Mouse (Mus musculus): Measurements from ENCODE around the gene Mum1. TPM values are rescaled to one million over a fixed set of nuclear protein-coding genes. Genes with fewer than 3 reads are reported as not detected.

Mum1 gene
- total RNA-seq (2021), result 10 to 100 TPM; 22.8 to 26.7 TPM

DNA sequence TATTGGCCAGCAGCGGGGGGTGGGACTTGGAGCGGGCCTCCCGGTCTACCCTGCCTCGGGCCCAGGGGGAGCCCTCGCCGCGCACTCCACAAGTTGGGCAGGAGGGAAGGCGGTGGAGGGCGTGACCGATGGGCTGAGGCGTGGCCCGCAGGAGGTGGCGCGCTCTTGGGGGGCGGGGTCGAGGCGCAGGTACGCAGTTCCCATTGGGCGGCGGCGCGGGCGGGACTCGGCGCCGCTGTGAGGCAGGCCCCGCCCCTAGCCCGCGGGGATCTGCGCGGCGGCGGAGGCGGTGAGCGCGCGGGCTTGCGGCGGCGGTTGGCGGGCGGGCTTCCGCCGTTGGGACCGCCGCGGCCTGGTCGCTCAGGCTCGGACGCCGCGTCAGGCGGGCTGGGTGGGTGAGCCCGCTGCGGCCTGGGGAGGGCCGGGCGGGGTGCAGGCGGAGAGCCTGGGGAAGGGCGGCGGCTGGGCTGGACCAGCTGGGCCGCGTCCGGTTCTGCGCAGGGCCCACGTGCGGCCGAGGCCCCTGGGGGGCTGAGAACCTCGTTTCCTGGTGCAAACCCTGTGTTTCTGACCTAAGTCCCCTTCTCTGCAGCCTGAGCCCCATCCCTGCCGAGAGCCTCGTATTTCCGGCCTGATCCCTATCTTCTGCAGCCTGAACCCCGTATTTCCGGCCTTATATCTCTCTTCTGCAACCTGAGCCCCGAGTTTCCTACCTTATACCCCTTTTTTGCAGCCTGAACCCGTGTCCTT lies at the start of gene Mum1:
Gene Mum1 (plus strand): TSS at position 19 of the 750 bp plus-strand sequence.
- DNase-seq, result peak; percentile 99

GRCm38 (mm10) chr10:80177441-80178279 lies 48.6 kb upstream of the Mum1 start:
- DNase-seq, result no peak

DNA sequence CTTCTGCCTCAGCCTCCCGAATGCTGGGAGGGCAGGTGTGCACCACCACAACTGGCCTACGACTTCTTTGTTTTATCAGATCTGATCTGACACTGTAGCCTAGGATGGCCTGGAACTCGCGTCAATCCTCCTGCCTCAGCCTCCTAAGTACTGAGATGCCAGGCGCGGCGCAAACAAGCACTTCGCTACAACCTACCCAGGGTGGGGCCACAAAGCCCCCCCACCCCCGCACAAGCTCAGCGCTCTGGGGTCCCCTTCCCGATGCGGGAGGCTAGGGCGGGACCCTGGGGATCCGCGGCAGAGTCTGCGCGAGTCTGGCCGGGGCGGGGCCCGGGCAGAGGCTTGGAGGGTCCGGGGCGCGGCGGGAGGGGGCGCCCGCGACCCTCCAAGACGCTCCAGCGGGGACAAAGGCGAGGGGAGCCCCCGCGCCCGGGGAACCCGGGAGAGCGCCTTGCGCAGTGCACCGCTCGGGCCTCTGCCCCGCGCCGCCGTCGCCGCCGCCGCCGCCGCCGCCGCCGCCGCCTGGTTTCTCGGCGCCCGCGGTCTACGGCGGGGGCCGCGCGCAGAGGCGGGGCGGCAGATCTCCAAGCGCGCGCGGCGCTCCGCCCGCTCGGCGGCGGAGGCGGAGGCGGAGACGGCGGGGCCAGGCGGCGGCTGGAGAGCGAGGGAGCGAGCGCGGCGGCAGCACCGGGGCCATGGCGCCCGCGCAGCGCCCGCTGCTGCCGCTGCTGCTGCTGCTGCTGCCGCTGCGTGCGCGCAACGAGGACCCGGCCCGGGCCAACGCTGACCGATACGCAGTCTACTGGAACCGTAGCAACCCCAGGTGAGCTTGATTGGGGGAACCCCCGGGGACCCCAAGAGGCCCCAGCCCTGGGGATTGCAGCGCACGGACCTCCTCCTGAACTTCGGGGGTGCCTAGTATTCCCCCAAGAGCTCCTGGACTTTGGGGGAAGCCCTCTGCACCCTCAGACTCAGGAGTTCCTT lies 46.9 kb upstream of the Mum1 start, which contains the start of gene Efna2:
Gene Efna2 (plus strand): TSS at position 415 of the 984 bp plus-strand sequence.
- peak; percentile 52 for DNase-seq

- no peak for DNase-seq
Measured at GRCm38 (mm10) chr10:80180288-80180687, 45.9 kb upstream of the Mum1 start.

DNA sequence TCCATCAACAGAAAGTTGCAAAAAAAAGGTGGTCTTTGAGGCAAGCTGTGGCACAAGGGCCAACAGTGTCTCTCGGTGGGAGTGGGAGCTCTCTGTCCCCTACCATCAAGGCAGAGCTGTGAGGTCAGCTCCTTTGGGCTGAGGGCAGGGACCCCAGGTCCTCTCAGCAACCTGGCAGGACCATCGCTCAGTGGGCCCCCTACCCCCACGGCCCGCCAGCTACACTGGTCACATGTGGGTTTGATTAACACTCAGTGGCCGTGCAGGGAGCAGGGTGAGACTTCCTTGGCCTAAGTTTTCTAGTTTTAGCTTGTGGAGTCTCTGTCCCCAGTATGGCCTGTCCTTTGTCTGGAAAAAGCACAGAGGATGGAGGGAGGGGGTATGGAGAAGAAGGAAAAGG lies 45.4 kb upstream of the Mum1 start:
- DNase-seq, result no peak

DNA sequence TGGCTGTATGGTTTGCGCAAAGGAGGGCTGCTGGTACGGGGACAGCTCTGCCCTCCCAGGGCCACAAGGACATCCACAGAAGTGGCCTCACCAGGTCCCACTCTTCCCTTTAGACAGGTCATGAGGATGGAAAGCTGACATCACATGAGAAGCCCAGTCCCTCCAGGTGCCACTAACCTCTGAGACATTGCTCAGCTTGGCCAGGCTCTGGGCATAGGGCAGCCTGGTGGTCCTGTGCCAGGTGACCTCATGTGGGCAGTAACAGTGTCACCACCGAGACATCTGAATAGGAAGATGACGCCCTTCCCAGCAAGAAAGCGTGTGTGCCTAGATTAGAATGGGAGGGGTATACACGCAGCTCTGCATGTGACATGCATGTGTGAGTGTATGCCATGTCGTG lies 43.7 kb upstream of the Mum1 start:
- DNase-seq, result no peak

GRCm38 (mm10) chr10:80186649-80187048 lies 39.6 kb upstream of the Mum1 start:
- DNase-seq, result no peak

DNA sequence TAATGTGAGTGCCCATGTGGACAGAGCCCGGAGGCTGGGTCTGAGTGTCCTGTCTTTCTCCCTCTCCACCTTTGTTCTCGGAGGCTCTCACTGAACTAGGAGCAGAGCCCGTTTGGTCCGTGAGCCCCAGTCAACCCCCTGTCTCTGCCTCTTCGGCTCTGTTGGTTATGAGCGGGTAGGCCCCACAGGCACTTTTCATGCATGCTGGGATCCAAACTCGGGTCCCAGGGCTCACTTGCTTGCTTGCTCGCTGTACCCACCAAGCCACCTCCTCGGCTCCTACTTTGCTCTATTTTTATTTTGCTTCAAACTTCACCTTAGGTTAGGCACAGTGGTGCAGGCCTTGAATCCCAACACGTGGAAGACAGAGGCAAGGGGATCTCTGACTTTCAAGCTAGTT lies 38.5 kb upstream of the Mum1 start:
- no peak for DNase-seq

- no peak for DNase-seq
Measured at GRCm38 (mm10) chr10:80188453-80189024, 37.7 kb upstream of the Mum1 start.

- DNase-seq, result no peak
Measured at GRCm38 (mm10) chr10:80189999-80190398, 36.2 kb upstream of the Mum1 start.

DNA sequence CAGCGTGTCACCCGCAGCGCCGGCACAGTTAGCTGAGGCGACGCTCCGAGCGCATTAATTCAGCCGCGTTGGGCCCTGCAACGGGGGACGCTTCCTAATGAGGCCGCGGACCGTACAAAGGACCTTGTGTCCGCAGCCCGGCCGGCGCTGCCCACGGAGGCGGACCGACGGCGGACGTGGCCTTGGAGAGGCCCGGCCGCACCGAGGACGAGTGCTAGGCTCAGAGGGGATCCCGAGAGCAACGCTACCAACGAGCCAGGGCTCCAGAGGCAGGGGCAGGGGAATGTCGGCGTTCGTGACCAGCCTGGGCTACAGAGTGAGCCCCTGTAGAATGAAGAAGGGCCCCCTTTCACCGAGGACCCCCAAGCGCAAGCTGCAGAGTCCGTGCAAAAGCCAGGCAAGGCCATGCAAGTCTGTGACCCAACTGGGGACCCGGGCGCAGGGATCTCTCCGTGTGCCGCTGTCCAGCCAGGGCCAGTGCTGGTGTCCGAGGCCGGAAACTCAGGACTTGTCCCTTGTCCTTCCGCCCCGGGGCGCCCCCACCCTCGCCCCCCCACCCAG lies 35.7 kb upstream of the Mum1 start:
- DNase-seq, result peak; percentile 54

- DNase-seq, result no peak
Measured at GRCm38 (mm10) chr10:80193976-80194375, 32.3 kb upstream of the Mum1 start.

DNA sequence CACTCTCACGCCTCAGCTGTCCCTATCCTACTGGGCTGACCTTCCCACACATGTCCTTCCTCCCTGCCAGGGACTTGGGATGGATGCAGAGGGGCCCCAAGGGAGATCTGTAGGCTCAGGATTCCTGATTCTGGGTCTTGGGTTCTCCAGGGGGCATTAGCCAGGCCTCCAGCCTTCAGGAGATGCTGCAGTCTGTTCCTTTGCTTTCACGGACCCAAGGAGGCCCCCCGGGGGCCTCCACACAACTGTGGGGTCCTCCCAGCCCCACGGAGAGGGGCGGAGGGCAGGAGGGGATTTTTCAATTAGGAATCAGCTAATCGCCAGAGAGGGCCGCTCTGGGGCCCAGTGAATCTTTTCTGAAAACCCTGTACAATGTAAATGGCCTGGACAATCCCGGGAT lies 31.8 kb upstream of the Mum1 start:
- no peak for DNase-seq

GRCm38 (mm10) chr10:80196167-80196566 lies 30.1 kb upstream of the Mum1 start:
- no peak for DNase-seq

DNA sequence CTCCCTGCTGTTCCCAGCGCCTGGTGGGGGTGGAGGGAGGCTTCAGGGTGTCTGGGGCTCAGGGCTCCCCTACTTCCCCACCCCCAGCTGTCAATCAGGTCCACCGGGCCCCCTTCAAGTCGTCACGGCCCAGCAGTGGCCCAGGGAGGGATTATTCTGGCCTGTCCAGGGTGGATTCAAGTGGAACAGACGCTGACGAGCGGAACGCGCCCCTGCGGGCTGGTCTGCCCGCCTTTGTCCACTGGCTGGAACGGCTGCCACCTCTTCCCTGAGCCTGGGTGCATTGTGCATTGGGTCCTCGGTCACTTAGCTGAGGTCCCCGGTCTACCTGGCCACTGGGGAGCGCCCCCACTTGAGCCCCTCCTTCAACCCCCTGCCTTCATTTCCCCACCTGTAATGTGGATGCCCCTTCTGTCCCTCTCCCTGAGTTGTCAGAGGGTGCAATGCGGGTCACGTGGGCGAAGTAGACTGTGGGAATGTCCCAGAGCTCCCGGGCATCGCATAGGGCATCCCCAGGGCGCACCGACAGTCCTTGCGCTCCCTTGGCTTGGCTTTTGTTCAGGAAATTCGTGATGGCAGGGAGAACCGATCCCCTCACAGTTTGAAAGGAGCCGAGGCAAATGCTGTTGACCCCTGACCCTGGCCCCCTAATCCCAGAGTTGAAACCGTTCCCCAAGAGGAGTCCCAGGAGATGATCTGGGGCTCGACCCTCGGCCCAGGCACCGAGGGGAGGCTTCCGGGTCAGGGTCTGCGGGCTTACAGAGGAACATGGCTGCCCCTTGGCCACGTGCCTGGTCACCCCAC lies 29.3 kb upstream of the Mum1 start:
- DNase-seq, result no peak

- peak; percentile 90 for DNase-seq
Measured at GRCm38 (mm10) chr10:80199440-80200008, 26.7 kb upstream of the Mum1 start.

- DNase-seq, result no peak
Measured at GRCm38 (mm10) chr10:80200485-80200884, 25.7 kb upstream of the Mum1 start.

GRCm38 (mm10) chr10:80204055-80204454 lies 22.2 kb upstream of the Mum1 start:
- DNase-seq, result no peak

- DNase-seq, result no peak
Measured at GRCm38 (mm10) chr10:80207201-80207600, 19.0 kb upstream of the Mum1 start.

- DNase-seq, result no peak
Measured at GRCm38 (mm10) chr10:80207676-80208075, 18.6 kb upstream of the Mum1 start.
